Comparison of ENCODE assay signal across 12 mouse cellular contexts in genomic region chr14:43812458-43812857, GRCm38 (mm10). TPM values are rescaled to one million over a fixed set of nuclear protein-coding genes. Genes with fewer than 3 reads are reported as not detected.
DNase-seq lines count a peak whose midpoint lies in the region; ATAC-seq and TF ChIP-seq lines count a peak whose summit lies in the region.
"Not testable (repeated sequence)": the region's sequence is repeated elsewhere in the genome, so short reads cannot be mapped to it uniquely, and the experiment has no call there.
"Had no signal": no experiment of that assay in that cellular context is flagged by ENCODE, and none has a peak within 500 bp of the region (broad histone marks: within the 10 kb centered on the region; RNA-seq: fewer than 3 reads in every experiment).

No protein-coding gene starts in this region.

- WGBS in forebrain, embryonic 15.5 days: 68% methylated on average over 8 of the region's 9 CpGs

- in situ Hi-C loops in Patski (cut with MboI; ENCODE audit: low pct_unique_long_range_greater_than_20kb): not testable (repeated sequence)

- peak; percentile 69 for TF ChIP-seq CTCF in Patski (IDR thresholded peaks at IDR 0.05)

- H3K27ac ChIP-seq in forebrain, embryonic 15.5 days (replicated peaks): not testable (repeated sequence)

- H3K36me3 ChIP-seq in forebrain, embryonic 15.5 days: not testable (repeated sequence)

- CTCF ChIA-PET in Patski (lab: Charles Lee): not testable (repeated sequence)

- not testable (repeated sequence) for H3K4me2 ChIP-seq in forebrain, embryonic 15.5 days (replicated peaks)

- H3K9ac ChIP-seq in forebrain, embryonic 15.5 days (replicated peaks): not testable (repeated sequence)

- POLR2A ChIA-PET in Patski (lab: Charles Lee): not testable (repeated sequence)

- H3K27me3 ChIP-seq in Patski; forebrain, embryonic 15.5 days: not testable (repeated sequence)

- not testable (repeated sequence) for H3K4me1 ChIP-seq in forebrain, embryonic 15.5 days

- H3K4me3 ChIP-seq in forebrain, embryonic 15.5 days: not testable (repeated sequence)

- peak; percentile 7 for DNase-seq in Patski (ENCODE audit: low read depth, low spot score)
- DNase-seq in cerebellum, adult 9-10 months: peak; percentile 6
- peak; percentile 28 for DNase-seq in induced T-regulatory cell, adult 2 months (ENCODE audit: low read depth)
- DNase-seq in left cerebral cortex, adult 18-20 months (ENCODE audit: low spot score in 2 of 2): peak; percentile 49 to 58
- peak; percentile 28 for DNase-seq in lung, postnatal 14 days
- peak; percentile 44 for DNase-seq in right cerebral cortex, postnatal 14 days

- ATAC-seq in Patski: not testable (repeated sequence)
- ATAC-seq in forebrain, embryonic 15.5 days (replicated peaks): peak; percentile 61; the same call in 1 of the 2 replicates

- H3K9me3 ChIP-seq in forebrain, embryonic 15.5 days: not testable (repeated sequence)

RNA-seq across cellular contexts. Expression of gene Gm8180, which starts 27.9 kb away (rescaled TPM):
- not detected for polyA plus RNA-seq in Patski (2021)
- polyA plus RNA-seq in forebrain, embryonic 15.5 days (2015; fragmentation: Nextera tagmentation; extraction: Ambion mirVana): not detected in 2 replicates
- total RNA-seq in left cerebral cortex, adult 18-20 months (2021): not detected
- total RNA-seq: layer of hippocampus, adult 8-10 months; megakaryocyte-erythroid progenitor cell, adult 5-6 weeks had no signal
- polyA plus RNA-seq: activated CD4-positive, CD25-positive, alpha-beta regulatory T cell, adult 4 months; erythroblast, embryonic 14.5 days; heart, embryonic 12.5 days had no signal
